Mouse (Mus musculus) mammary gland, adult 2 months (tissue): ENCODE measurements around the gene Gm6899. TPM values are rescaled to one million over a fixed set of nuclear protein-coding genes. Genes with fewer than 3 reads are reported as not detected.

Source experiments
- polyA plus RNA-seq: library from polyadenylated mRNA; depleted of rRNA; stranded (reverse); fragments of >200 nt; gene quantifications from 2 replicates; pipeline ENCODE4 v1.2.3, GENCODE M21; 2012; ENCODE audit warnings: low replicate concordance; rRNA removed

Gene Gm6899
- polyA plus RNA-seq, result not detected in 2 replicates

DNA sequence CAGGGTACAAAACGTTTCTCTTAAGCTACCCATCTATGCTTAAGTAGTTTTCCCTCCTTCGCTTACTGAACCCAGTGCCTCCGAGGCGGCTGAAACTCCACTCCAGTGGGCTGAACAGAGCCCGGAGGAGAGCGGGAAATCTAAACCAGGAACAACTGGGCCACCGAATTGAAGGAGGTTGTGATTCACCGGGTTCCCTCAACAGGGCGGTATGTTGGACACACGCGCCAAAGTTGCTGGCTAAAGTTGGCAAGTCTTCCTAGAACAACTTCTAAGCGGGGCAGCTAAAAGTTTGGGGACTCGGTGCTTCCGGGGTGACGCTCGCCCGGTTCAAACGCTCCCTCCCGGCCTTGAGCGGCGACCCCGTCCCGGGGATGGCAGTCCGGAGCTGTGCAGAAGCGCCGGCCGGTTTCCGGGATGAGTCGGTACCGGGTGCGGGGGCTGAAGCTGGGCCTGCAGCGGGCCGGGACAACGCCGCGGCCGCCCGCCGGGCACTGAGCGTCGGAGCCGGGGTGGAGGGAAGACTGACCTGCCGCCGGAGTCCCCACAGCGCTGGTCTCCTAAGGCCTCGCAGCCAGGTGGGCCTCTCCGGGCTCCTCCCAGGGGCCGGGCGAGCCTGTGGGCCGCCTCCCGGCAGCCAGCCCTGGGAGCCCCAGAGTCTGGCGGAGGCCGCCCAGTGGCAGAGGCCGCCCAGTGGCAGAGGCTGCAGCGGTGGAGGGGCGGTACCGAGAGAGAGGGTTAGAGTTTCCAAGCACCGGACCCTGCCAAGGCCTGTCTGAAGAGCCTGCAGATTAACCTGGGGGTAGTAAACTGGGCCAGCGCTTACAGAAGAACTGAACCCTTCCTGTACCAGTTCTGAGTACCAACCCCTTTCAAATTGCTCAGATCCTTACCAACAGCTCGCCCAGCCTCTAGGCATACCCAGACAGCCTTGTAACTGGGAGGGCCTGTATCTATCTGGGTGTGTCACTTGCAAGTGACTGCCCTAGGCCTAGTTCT lies at the start of gene Gm6899, which contains the start of gene Vrk2:
Gene Gm6899, plus strand, starts transcription at position 181 of the 999 bp plus-strand sequence.
Gene Vrk2, minus strand, starts transcription at position 939 of the 999 bp plus-strand sequence.

Other genes starting within 250 kb of the Gm6899 start
- 0.96 and 2.7 TPM in 2 replicates for gene Fancl, start 207.1 kb upstream of the Gm6899 start, polyA plus RNA-seq
- gene Vrk2, start 758 bp downstream of the Gm6899 start, polyA plus RNA-seq, result 2.4 and 3.0 TPM in 2 replicates